Mouse (Mus musculus) gastrocnemius, postnatal 10 days (tissue): ENCODE data around the gene Gm17467. TPM values are rescaled to one million over a fixed set of nuclear protein-coding genes. Genes with fewer than 3 reads are reported as not detected.
"Not testable (repeated sequence)": the region's sequence is repeated elsewhere in the genome, so short reads cannot be mapped to it uniquely, and the experiment has no call there.

Source experiments
- DNase-seq: peaks from one replicate; pipeline ENCODE4 v3.0.0; 2021; ENCODE audit warnings: mixed read lengths
- long read RNA-seq, 2 experiments: library from polyadenylated mRNA; stranded (forward); transcript quantifications; one replicate each; pipeline ENCODE4 v2.0.0; 2021
- total RNA-seq, 2 experiments: library from RNA; stranded (reverse); gene quantifications; 2 replicates each; pipeline ENCODE4 v1.2.3; 2021

The Gm17467 gene
- total RNA-seq, result not detected
- long read RNA-seq, experiment 1, result 0 reads
- long read RNA-seq, experiment 2, result 0 reads

GRCm38 (mm10) chrX:123704691-123705090, at the start of gene Gm17467:
Gene Gm17467 (minus strand): TSS chrX:123704791.
- DNase-seq, result not testable (repeated sequence)

Other genes with a start within 250 kb of the Gm17467 start
- gene Cldn34c2, start 123.1 kb downstream of the Gm17467 start, total RNA-seq, result under 1 TPM in 1 of 2 experiments, not detected in 1; 0.81 TPM
- not detected for gene Cldn34c3, start 88.9 kb upstream of the Gm17467 start, total RNA-seq